Mouse (Mus musculus) cortical plate, adult 2 months (tissue): ENCODE results near the gene Rpain.

ENCODE experiments used
- CTCF ChIP-seq: fragments of 200-500 bp; IDR thresholded peaks from 2 replicates; pipeline ENCODE4 v1.5.1; 2011; ENCODE audit warnings: mild to moderate bottlenecking, control low read depth, low read length; ENCODE audit not compliant: insufficient read depth; ENCODE audit errors: extremely low read depth
- POLR2A ChIP-seq: fragments of 200-500 bp; IDR thresholded peaks from 2 replicates; pipeline ENCODE4 v1.6.1; 2011; ENCODE audit warnings: mild to moderate bottlenecking, low read length, control low read depth; ENCODE audit not compliant: insufficient read depth; ENCODE audit errors: extremely low read depth

DNA sequence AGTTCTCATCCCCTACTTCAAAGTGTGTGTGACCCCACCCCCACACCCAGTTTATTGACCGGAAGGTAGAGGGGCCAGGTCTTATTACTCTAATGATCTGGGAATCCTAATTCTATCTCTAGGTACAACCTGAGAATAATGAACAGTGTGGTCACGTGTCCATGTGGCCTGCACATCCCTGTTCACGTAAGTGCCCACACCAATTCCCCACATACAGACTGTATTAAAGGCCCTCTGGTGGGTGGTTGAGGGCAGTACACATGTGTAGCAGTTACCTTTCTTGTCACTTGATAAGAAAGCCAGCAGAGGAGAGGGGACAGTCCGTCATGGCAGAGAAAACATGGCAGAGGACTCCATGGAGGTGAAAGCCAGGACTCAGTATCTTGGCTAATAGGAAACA lies 3.9 kb downstream of the Rpain start:
- TF ChIP-seq POLR2A = no peak
- no peak for TF ChIP-seq CTCF
